Mouse (Mus musculus): ENCODE data around the gene AC161166.1. TPM values are rescaled to one million over a fixed set of nuclear protein-coding genes. Genes with fewer than 3 reads are reported as not detected.
"Not testable (repeated sequence)": the region's sequence is repeated elsewhere in the genome, so short reads cannot be mapped to it uniquely, and the experiment has no call there.

AC161166.1 gene
- polyA plus RNA-seq, 2 experiments from 2014 or later: 0.17 TPM; not detected in 1

DNA sequence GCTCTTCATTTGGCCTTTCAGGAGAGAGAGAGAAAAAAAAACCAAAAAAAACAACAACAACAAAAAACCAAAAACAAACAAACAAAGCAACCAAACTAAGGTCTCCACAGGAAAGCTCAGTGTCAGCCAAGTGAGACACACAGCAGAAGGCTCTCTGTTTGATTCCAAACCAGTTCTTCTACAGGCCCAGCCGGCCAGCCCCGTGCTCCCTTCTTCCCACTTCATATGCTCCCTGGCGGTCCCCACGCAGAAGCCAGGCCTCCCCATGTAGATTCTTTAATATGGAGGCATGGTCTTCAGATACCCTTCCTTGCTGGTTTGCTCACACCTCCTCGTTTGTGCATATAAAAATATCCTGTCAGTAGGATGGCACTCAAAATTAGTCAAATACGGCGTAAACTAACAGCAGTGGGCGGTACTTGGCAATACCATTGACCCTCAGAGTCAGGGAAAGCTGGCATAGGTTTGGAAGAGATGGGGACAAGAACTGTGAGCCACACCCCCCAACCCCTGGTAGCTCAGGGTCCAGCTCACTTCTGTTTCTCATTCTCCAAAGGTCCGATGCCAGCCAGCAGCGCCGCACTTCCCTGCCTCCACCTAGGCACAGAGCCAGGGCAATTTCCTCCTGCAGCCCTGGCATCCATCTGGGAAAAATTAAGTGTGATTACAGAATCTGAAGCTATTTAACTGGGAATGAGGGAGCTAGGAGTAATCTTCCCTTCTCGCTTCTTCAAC is 13.6 kb upstream of the AC161166.1 start:
- ATAC-seq: no peak

- ATAC-seq: no peak
Measured at GRCm38 (mm10) chr7:24524978-24525377, 12.7 kb upstream of the AC161166.1 start.

DNA sequence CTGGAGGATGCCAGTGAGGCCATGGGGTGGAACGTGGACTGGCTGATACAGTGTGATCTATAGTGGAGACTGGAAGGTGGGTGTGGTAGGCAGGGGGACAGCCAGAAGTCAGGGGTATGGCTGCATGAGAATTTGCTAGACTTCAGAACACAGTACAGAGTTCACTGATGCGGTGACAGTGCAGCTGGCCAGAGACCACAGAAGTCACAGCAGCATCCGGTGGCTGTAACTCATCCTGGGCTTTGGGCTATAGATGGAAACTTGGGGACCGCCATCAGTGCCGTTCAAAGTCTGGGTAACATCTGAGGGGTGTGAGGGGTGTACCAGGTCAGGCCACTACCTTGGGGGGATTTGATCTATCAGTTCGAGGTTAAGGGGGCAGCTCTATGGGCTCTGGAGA is 11.5 kb upstream of the AC161166.1 start:
- ATAC-seq: no peak

- ATAC-seq: no peak
Measured at GRCm38 (mm10) chr7:24522805-24523204, 10.6 kb upstream of the AC161166.1 start.

DNA sequence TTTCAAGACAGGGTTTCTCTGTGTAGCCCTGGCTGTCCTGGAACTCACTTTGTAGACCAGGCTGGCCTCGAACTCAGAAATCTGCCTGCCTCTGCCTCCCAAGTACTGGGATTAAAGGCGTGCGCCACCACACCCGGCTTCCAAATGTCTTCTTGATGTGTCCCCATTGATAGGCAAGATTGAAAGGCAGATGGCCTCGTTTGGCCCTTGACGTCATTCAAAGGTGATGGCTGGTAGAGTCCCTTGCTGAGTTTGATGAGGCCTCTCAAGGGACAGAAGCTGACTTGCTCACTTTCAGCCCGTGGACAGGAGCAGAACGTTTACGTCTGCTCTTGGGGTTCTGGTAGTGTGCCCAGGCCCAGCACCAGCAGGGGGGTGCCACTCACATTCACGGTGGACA is 7.8 kb upstream of the AC161166.1 start:
- not testable (repeated sequence) for ATAC-seq

GRCm38 (mm10) chr7:24519130-24519529 is 6.9 kb upstream of the AC161166.1 start:
- ATAC-seq: no peak

DNA sequence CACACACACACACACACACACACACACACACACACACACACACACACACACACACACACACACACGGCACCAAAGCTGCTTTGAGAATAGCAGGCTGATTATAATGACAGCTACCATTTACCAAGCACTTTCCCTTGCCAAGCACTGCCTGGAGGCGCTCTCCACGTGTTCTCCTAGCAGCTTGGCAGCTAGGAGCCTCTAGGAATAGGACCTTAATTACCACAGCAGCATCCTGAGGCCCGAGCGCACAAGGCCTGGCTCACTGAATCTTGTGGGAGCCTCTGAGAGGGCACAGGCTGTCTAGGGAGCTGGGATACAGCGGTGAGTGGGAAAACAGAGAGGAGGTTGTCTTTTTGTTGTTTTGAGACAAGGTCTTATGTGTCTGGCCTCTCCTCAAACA is 5.4 kb upstream of the AC161166.1 start:
- no peak for ATAC-seq

DNA sequence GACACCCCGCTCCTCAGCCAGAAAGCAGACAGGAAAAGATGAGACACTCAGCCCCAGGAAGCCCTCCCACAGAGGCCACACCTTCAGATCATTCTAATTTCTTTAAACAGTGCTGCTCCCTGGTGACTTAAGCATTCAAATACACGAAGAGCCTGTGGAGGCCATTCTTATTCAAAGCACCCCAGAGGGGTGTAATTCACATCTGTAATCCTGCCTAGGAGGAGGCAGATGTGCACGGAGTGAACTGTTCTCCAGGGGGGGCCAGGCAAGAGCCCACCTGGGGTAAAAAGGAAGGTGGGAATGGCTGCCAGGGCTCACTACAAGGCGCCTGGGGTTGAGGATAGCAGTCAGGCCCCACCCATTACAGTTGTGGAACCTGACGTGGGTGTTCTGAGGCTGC is 4.8 kb upstream of the AC161166.1 start:
- no peak for ATAC-seq

DNA sequence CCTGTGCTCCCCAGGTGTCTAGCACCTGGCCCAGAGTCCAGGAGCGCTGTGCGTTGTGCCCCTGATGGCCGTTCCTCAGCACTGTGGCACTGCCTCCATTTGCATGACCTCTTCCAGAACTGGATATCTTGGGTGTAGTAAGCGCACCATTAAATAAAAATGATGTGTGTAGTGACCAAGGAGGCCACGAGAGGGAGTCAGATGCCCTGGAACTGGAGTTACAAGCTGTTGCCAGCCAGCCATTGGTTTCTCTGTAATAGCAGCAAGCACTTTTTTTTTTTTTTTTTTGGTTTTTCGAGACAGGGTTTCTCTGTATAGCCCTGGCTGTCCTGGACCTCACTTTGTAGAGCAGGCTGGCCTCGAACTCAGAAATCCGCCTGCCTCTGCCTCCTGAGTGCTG is 4.1 kb upstream of the AC161166.1 start:
- ATAC-seq: not testable (repeated sequence)

DNA sequence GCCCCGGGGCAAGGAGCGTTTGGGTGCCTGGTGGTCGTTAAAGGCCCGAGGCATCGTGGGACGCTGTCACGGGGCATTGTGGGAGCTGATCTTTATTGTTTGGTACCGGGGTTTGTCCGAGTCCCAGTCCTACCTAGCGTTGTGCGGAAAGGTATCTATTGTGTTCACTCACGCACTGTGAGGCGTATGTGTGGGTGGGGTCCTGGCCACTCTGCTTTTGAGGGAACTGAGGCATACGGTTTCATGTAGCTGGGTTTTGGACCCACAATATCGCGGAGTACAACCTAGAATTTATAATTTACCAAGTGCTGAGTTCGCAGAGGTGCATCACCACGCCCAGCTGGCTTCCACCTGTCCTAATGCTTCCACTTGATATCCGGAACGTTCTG is 4.5 kb downstream of the AC161166.1 start:
- no peak for ATAC-seq

DNA sequence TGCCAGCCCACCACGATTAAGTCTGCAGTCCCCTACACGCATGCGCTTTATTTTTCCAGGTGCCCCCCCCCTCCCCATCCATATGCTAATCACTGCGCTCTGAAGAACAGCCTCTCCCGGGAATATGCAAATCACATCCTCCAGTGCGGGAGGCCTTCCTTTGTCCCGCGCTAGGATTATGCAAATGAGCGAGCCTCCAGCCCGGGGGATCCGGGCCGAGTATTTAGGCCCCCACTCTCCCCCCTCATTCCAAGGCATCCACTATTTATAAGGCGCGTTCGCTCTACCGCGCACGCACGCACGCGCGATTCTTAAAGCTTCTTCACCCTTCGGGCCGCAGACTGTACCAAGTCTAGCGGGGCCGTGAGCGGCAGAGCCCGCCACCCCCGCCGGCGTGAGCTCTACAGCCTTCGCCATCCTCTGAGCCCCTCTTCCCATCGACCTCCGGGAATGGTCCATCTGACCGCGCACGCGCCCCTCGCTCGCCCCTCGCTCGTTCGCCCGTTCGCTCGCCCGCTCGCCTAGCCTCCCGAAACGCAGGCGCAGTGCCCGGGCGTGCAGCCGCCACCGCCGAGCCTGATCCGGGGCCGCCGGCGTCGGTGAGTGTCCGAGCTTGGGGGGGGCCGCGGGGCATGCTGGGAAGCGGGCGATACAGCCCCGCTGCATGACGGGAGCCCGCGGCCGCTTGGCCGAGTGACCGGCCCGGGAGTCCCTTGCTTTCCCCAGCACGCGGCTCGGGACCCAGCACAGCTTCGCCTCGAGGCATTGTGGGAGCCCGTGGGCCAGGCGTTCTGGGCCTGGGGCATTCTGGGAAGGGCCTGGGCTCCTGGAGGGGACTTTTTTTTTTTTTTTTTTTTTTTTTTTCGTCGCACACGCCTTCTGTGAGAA is 5.2 kb downstream of the AC161166.1 start, which contains the start of gene Zfp428:
Zfp428 (plus strand) TSS at position 169 of the 888 bp plus-strand sequence.
- peak; percentile 28 for ATAC-seq

DNA sequence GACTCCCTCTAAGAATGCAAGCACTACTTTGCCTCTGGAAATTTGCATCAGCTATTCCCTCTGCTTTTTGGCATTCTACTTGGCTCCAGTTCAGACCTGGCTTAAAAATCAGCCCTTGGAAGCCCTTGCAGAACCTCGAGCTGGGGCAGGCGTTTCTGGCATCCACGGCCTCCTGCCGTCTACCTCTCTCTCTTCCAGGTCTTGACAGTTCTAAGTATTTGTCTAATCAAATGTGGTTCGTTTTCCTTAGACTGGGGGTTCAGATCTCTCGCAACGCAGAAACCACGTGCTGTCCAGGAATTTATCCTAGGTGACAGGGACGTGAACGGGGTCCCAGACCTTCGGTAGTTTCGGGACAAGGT is 5.8 kb downstream of the AC161166.1 start:
- ATAC-seq: no peak

DNA sequence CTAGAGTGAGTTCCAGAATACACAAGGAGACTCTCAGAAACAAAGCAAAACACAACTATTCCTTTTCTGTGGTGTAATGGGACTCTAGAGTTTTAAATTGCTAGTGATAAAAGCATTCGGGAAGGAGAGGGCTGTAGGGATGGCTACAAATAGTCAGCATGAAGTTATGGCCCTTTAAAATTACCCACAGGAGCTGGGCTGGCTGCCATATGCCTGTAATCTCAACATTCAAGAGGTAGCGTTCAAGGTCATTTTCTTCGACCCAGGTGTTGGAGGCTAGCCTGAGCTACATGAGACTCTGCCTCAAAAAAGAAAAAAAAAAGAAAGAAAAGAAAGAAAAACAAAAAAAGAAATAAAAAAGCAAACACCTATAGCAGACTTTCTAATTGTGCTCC is 6.2 kb downstream of the AC161166.1 start:
- no peak for ATAC-seq

GRCm38 (mm10) chr7:24505447-24506064 is 6.7 kb downstream of the AC161166.1 start:
- no peak for ATAC-seq

GRCm38 (mm10) chr7:24504868-24505267 is 7.4 kb downstream of the AC161166.1 start:
- no peak for ATAC-seq

- ATAC-seq: no peak
Measured at GRCm38 (mm10) chr7:24504004-24504403, 8.3 kb downstream of the AC161166.1 start.

GRCm38 (mm10) chr7:24501492-24501891 is 10.8 kb downstream of the AC161166.1 start:
- no peak for ATAC-seq

DNA sequence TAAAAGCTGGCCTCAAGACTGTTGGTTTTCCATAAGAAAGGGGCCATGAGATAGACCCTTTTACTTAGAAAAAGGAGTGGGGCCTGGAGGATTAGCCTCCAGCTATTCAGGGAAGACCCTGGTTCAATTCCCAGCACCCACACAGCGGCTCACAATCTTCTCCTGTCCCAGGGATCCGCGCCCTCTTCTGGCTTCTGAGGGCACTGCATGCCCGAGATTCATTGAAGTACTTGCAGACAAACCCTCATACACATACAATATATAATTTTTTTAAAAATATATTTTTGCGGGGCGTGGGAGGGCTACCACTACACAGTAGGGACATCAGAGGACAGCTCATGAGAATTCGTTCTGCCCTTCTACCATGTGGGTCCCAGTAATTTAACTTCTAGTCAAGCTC is 11.3 kb downstream of the AC161166.1 start:
- no peak for ATAC-seq

- no peak for ATAC-seq
Measured at GRCm38 (mm10) chr7:24499856-24500577, 12.2 kb downstream of the AC161166.1 start.

GRCm38 (mm10) chr7:24488303-24488702 is 24.0 kb downstream of the AC161166.1 start:
- no peak for ATAC-seq

DNA sequence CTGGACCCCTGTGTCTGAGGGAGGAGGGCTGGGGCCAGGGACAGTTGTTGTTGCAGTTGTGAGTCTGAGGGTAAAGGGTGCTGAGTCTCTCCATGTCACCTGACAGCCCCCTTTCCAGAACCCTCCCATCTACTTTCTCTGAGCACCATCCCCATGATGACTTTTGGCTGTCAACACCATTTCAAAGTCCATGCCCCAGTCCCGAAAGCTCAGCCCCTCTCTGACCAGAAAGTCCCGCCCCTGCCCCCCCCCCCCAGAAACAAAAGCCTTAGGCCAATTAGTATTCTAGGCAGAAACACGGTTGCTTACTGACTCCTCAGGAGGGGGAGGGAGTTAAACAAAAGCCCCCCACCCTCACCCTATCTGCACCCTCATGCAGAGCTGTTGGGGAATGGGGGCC is 24.9 kb downstream of the AC161166.1 start:
- ATAC-seq: no peak

- no peak for ATAC-seq
Measured at GRCm38 (mm10) chr7:24486654-24487130, 25.6 kb downstream of the AC161166.1 start.

- ATAC-seq: no peak
Measured at GRCm38 (mm10) chr7:24485481-24485880, 26.8 kb downstream of the AC161166.1 start.
